Mouse (Mus musculus): ENCODE results near the gene Tmem62. TPM values are rescaled to one million over a fixed set of nuclear protein-coding genes. Genes with fewer than 3 reads are reported as not detected.

Gene Tmem62
- polyA plus RNA-seq, 1 experiment from 2014 or later, result 3.9 TPM

Small RNA genes lying within 50 kb of the gene (microRNA-seq; reads per million reads assigned to microRNA genes)
- gene Gm44325, result not detected

Other genes starting within 250 kb of the Tmem62 start
- gene Cdan1, start 126.9 kb upstream of the Tmem62 start, polyA plus RNA-seq (2014; fragmentation: Nextera tagmentation; extraction: Ambion mirVana), result 7.5 and 7.9 TPM in 2 replicates
- gene Ttbk2, start 126.4 kb upstream of the Tmem62 start, polyA plus RNA-seq (2014; fragmentation: Nextera tagmentation; extraction: Ambion mirVana), result 4.1 and 4.4 TPM in 2 replicates
- 19.7 and 24.4 TPM in 2 replicates for gene Ubr1, start 6.3 kb upstream of the Tmem62 start, polyA plus RNA-seq (2014; fragmentation: Nextera tagmentation; extraction: Ambion mirVana)
- gene Ccndbp1, start 31.4 kb downstream of the Tmem62 start, polyA plus RNA-seq (2014; fragmentation: Nextera tagmentation; extraction: Ambion mirVana), result 43.7 and 46.9 TPM in 2 replicates
- gene Epb42, start 60.1 kb downstream of the Tmem62 start, polyA plus RNA-seq (2014; fragmentation: Nextera tagmentation; extraction: Ambion mirVana), result 1.1 and 2.2 TPM in 2 replicates
- gene Tgm5, start 108.8 kb downstream of the Tmem62 start, polyA plus RNA-seq (2014; fragmentation: Nextera tagmentation; extraction: Ambion mirVana), result 0.11 TPM in 1 of 2 replicates, not detected in the other
- not detected in 2 replicates for gene Tgm7, start 132.8 kb downstream of the Tmem62 start, polyA plus RNA-seq (2014; fragmentation: Nextera tagmentation; extraction: Ambion mirVana)
- 14.7 and 15.6 TPM in 2 replicates for gene Adal, start 163.4 kb downstream of the Tmem62 start, polyA plus RNA-seq (2014; fragmentation: Nextera tagmentation; extraction: Ambion mirVana)
- gene Lcmt2, start 163.6 kb downstream of the Tmem62 start, polyA plus RNA-seq (2014; fragmentation: Nextera tagmentation; extraction: Ambion mirVana), result 16.9 TPM in 2 replicates
- 31.5 and 33.5 TPM in 2 replicates for gene Tubgcp4, start 193.6 kb downstream of the Tmem62 start, polyA plus RNA-seq (2014; fragmentation: Nextera tagmentation; extraction: Ambion mirVana)
- 6.2 and 6.4 TPM in 2 replicates for gene Zscan29, start 194.1 kb downstream of the Tmem62 start, polyA plus RNA-seq (2014; fragmentation: Nextera tagmentation; extraction: Ambion mirVana)